Comparison of ENCODE assay signal across 19 mouse cellular contexts in genomic region chr7:100837701-100838100, GRCm38 (mm10). TPM values are rescaled to one million over a fixed set of nuclear protein-coding genes. Genes with fewer than 3 reads are reported as not detected.
DNase-seq lines count a peak whose midpoint lies in the region; ATAC-seq and TF ChIP-seq lines count a peak whose summit lies in the region.
"Had no signal": no experiment of that assay in that cellular context is flagged by ENCODE, and none has a peak within 500 bp of the region (broad histone marks: within the 10 kb centered on the region; RNA-seq: fewer than 3 reads in every experiment).

No protein-coding gene starts in this region.

- ATAC-seq in kidney, embryonic 15.5 days (replicated peaks; ENCODE audit: low FRiP score): no peak
- ATAC-seq in liver, embryonic 14.5 days (ENCODE audit: insufficient read depth): no peak
- ATAC-seq in liver, embryonic 12.5 days: no peak
- ATAC-seq: CD4-positive, CD25-positive, alpha-beta regulatory T cell, adult 4 months; forebrain, embryonic 13.5 days; forebrain, postnatal 0 days had no signal

- intact Hi-C loops in heart, postnatal 36 days (cut with DNase I): no loop called here

- H3K9ac ChIP-seq in kidney, embryonic 15.5 days: no peak overlapping the region
- H3K9ac ChIP-seq in liver, embryonic 14.5 days (replicated peaks): peak overlapping the region; percentile 3; the same call in 1 of the 2 replicates
- no peak overlapping the region for H3K9ac ChIP-seq in liver, embryonic 12.5 days
- H3K9ac ChIP-seq: forebrain, embryonic 13.5 days; forebrain, postnatal 0 days had no signal

- 51% methylated on average over 1 of the region's 1 CpGs for WGBS in kidney, embryonic 15.5 days
- WGBS in liver, embryonic 14.5 days (ENCODE audit: insufficient replicate concordance): 81% methylated on average over 1 of the region's 1 CpGs
- 67% methylated on average over 1 of the region's 1 CpGs for WGBS in liver, embryonic 12.5 days (ENCODE audit: insufficient replicate concordance)

- H3K9me3 ChIP-seq in kidney, embryonic 15.5 days (replicated peaks): no peaks in the 10 kb centered on the region
- H3K9me3 ChIP-seq in liver, embryonic 14.5 days (ENCODE audit: control insufficient read depth, low read length): no peaks in the 10 kb centered on the region; the same call in 1 of the 2 replicates
- H3K9me3 ChIP-seq in liver, embryonic 12.5 days (replicated peaks): 0 out of 2 replicates have a peak, but pooled peaks cover 6% of the 10 kb centered on the region
- H3K9me3 ChIP-seq: embryonic facial prominence, embryonic 10.5 days; forebrain, embryonic 13.5 days; G1E had no signal

- peak; percentile 88 for DNase-seq in heart, adult 11 months
- DNase-seq in heart, postnatal 36 days: no peak
- peak; percentile 44 to 53 for DNase-seq in kidney, adult 8-10 months
- DNase-seq in liver, embryonic 14.5 days (ENCODE audit: low read depth in 3 of 3, low spot score in 3 of 3): no peak
- DNase-seq in kidney, postnatal 36 days: peak; percentile 66 to 70
- DNase-seq: adrenal gland, adult 8-10 months; adrenal gland, postnatal 36 days; B cell, adult 2 months; cerebellum, adult 2 months; cerebellum, postnatal 10 days; forebrain, postnatal 0 days; gastrocnemius, adult 2 months; gastrocnemius, postnatal 25 days had no signal

- no peak overlapping the region for H3K4me3 ChIP-seq in kidney, embryonic 15.5 days (replicated peaks)
- no peak overlapping the region for H3K4me3 ChIP-seq in liver, embryonic 14.5 days (ENCODE audit: insufficient read depth in 1 of 2, low read depth in 2 of 2, low read length in 2 of 2)
- no peak overlapping the region for H3K4me3 ChIP-seq in liver, embryonic 12.5 days
- H3K4me3 ChIP-seq: embryonic facial prominence, embryonic 10.5 days; forebrain, embryonic 13.5 days; gastrocnemius, adult 2 months had no signal

- H3K27ac ChIP-seq in kidney, embryonic 15.5 days: no peak overlapping the region
- no peak overlapping the region for H3K27ac ChIP-seq in liver, embryonic 14.5 days
- no peak overlapping the region for H3K27ac ChIP-seq in liver, embryonic 12.5 days
- H3K27ac ChIP-seq: embryonic facial prominence, embryonic 10.5 days; forebrain, embryonic 13.5 days had no signal

- H3K27me3 ChIP-seq in kidney, embryonic 15.5 days: no peaks in the 10 kb centered on the region
- H3K27me3 ChIP-seq in liver, embryonic 14.5 days (ENCODE audit: control insufficient read depth, insufficient read depth, low read length): no peaks in the 10 kb centered on the region
- no peaks in the 10 kb centered on the region for H3K27me3 ChIP-seq in liver, embryonic 12.5 days (replicated peaks)
- H3K27me3 ChIP-seq: forebrain, embryonic 13.5 days had no signal

- H3K4me1 ChIP-seq in kidney, embryonic 15.5 days: no peaks in the 10 kb centered on the region
- peaks cover 32 to 44% of the 10 kb centered on the region in 2 experiments for H3K4me1 ChIP-seq in liver, embryonic 14.5 days (replicated peaks; ENCODE audit: control insufficient read depth in 2 of 2, insufficient read depth in 2 of 2, low read length in 1 of 2)
- peaks cover 69% of the 10 kb centered on the region for H3K4me1 ChIP-seq in liver, embryonic 12.5 days
- H3K4me1 ChIP-seq: embryonic facial prominence, embryonic 10.5 days; forebrain, embryonic 13.5 days had no signal

- TF ChIP-seq EP300 in liver, embryonic 14.5 days (IDR thresholded peaks at IDR 0.05; ENCODE audit: low read depth): no peak

- no peak for TF ChIP-seq CTCF in liver, embryonic 14.5 days (IDR thresholded peaks at IDR 0.05; ENCODE audit: low read depth)

- H3K4me2 ChIP-seq in kidney, embryonic 15.5 days: no peak overlapping the region
- no peak overlapping the region for H3K4me2 ChIP-seq in liver, embryonic 14.5 days (ENCODE audit: low read depth)
- no peak overlapping the region for H3K4me2 ChIP-seq in liver, embryonic 12.5 days
- H3K4me2 ChIP-seq: forebrain, embryonic 13.5 days had no signal

- peaks cover 53% of the 10 kb centered on the region for H3K36me3 ChIP-seq in kidney, embryonic 15.5 days
- H3K36me3 ChIP-seq in liver, embryonic 14.5 days (replicated peaks; ENCODE audit: control insufficient read depth, insufficient read depth, low read depth): peaks cover 4% of the 10 kb centered on the region; the same call in 1 of the 2 replicates
- peaks cover 18% of the 10 kb centered on the region for H3K36me3 ChIP-seq in liver, embryonic 12.5 days

RNA-seq across cellular contexts. Expression of gene Relt, which starts 25.5 kb away (rescaled TPM):
- total RNA-seq in heart, postnatal 36 days (2021): 1 to 10 TPM; 2.1 to 3.1 TPM
- 3.8 and 4.9 TPM in 2 replicates for polyA plus RNA-seq in kidney, embryonic 15.5 days (2015; fragmentation: Nextera tagmentation; extraction: Ambion mirVana)
- polyA plus RNA-seq in liver, embryonic 14.5 days (2012; rRNA removed): 12.2 and 17.2 TPM in 2 replicates
- 11.7 and 14.7 TPM in 2 replicates for polyA plus RNA-seq in liver, embryonic 14.5 days (2014; fragmentation: Nextera tagmentation; extraction: Ambion mirVana)
- polyA plus RNA-seq in liver, embryonic 12.5 days (2016; fragmentation: Nextera tagmentation; extraction: Ambion mirVana): 17.8 and 18.2 TPM in 2 replicates

Comparison
In these comparisons a context has a peak if more than half of its experiments do, and no peak if none do; other contexts are left out.
1. DNase-seq: peak in heart, adult 11 months (single experiment), kidney, adult 8-10 months (2 of 2) and kidney, postnatal 36 days (2 of 2); none in heart, postnatal 36 days (0 of 2) and liver, embryonic 14.5 days (0 of 3).